Mouse (Mus musculus): ENCODE results near the gene Cib1.

The Cib1 gene

GRCm38 (mm10) chr7:80231971-80232488 lies 583 bp downstream of the Cib1 start:
- DNase-seq, result no peak

GRCm38 (mm10) chr7:80230196-80230595 lies 2.4 kb downstream of the Cib1 start:
- no peak for DNase-seq

- no peak for DNase-seq
Observed at GRCm38 (mm10) chr7:80227065-80227464, 5.5 kb downstream of the Cib1 start.

- no peak for DNase-seq
Observed at GRCm38 (mm10) chr7:80221179-80221750, 11.3 kb downstream of the Cib1 start.

- no peak for DNase-seq
Observed at GRCm38 (mm10) chr7:80220237-80220797, 12.3 kb downstream of the Cib1 start.

GRCm38 (mm10) chr7:80218666-80219065 lies 13.9 kb downstream of the Cib1 start:
- DNase-seq, result no peak

- DNase-seq, result no peak
Observed at GRCm38 (mm10) chr7:80216566-80216965, 16.0 kb downstream of the Cib1 start.

- peak; percentile 87 to 88 for DNase-seq
Observed at GRCm38 (mm10) chr7:80215398-80215797, 17.2 kb downstream of the Cib1 start.

GRCm38 (mm10) chr7:80214459-80214858 lies 18.2 kb downstream of the Cib1 start:
- no peak for DNase-seq

GRCm38 (mm10) chr7:80213604-80214003 lies 19.0 kb downstream of the Cib1 start:
- no peak for DNase-seq

GRCm38 (mm10) chr7:80210982-80211381 lies 21.6 kb downstream of the Cib1 start:
- DNase-seq, result no peak

GRCm38 (mm10) chr7:80209669-80210068 lies 22.9 kb downstream of the Cib1 start:
- DNase-seq, result no peak

GRCm38 (mm10) chr7:80208738-80209430 lies 23.7 kb downstream of the Cib1 start:
- peak in 1 of 2 experiments; percentile 63 for DNase-seq

GRCm38 (mm10) chr7:80208026-80208642 lies 24.5 kb downstream of the Cib1 start:
- DNase-seq, result peak in 1 of 2 experiments; percentile 36

GRCm38 (mm10) chr7:80207314-80207731 lies 25.3 kb downstream of the Cib1 start:
- DNase-seq, result peak in 1 of 2 experiments; percentile 41

GRCm38 (mm10) chr7:80205705-80206589 lies 26.7 kb downstream of the Cib1 start:
- no peak for DNase-seq

GRCm38 (mm10) chr7:80204961-80205360 lies 27.7 kb downstream of the Cib1 start:
- DNase-seq, result no peak

- no peak for DNase-seq
Observed at GRCm38 (mm10) chr7:80204362-80204761, 28.3 kb downstream of the Cib1 start.

GRCm38 (mm10) chr7:80203638-80204096 lies 28.9 kb downstream of the Cib1 start:
- DNase-seq, result no peak

- no peak for DNase-seq
Observed at GRCm38 (mm10) chr7:80202961-80203360, 29.7 kb downstream of the Cib1 start.

GRCm38 (mm10) chr7:80201888-80202540 lies 30.6 kb downstream of the Cib1 start:
- DNase-seq, result no peak

Measured in kidney, postnatal 4 days (tissue).